Mouse (Mus musculus) monocyte, adult 59 days (primary cell): ENCODE results near the gene Gpr139. TPM values are rescaled to one million over a fixed set of nuclear protein-coding genes. Genes with fewer than 3 reads are reported as not detected.

Experiments
- total RNA-seq, 2 experiments: library from RNA; stranded (reverse); gene quantifications; one replicate each; pipeline ENCODE4 v1.2.4; 2023

The Gpr139 gene
- not detected for total RNA-seq

GRCm38 (mm10) chr7:119184341-119185143 is at the start of gene Gpr139:
TSS of gene Gpr139 (minus strand) at chr7:119184603.

Other genes starting within 250 kb of the Gpr139 start
- gene Gprc5b, start 189.4 kb downstream of the Gpr139 start, total RNA-seq, result 1 to 10 TPM; 1.1 to 2.1 TPM